Mouse (Mus musculus): ENCODE data around the gene Pik3ap1.

Pik3ap1 gene

DNA sequence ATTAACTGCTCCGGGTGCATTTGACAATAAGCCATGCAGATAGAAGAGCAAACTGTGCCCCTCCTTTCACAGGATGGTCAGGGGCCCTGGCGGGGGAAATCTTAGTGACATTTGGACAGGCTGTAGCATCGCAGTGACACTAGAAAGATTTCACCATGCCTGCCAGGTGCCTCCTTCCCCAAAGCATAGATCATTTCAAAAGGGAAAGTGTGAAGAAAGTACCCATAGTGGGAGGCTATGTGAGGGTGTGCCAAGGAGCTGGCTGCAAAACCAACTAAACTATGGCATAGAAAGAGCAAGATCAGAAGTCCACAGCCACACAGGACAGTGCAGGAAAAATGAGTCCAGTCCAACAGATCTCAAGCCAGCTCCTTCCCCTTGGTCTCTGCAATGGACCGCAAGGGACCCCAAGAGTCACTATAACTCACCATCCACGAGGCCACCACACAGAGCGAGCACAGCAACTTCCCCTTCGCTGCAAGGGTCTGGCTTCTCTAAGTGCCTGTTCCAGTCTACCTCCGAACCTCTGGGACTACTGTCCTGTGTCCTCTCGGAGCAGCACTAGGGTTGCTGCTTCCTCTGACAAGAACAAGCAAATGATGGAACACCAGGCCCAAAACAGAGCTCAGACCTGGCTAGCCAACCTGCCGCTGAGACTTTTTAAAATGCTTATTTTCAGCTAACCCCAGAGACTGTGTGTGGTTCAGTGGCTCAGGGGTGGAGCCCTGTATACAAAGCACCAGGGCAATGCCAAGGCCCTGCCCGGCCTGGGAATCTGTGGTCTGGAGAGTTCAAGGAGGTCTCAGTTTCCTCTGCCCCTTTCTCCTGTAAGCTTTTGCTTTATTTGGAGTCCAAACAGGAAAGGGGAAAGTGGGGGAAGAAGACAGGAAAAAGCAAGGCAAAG, 15.1 kb downstream of the Pik3ap1 start:
- ATAC-seq (ENCODE audit: insufficient number of reproducible peaks, low FRiP score, low TSS enrichment): no peak

- no peak for ATAC-seq (ENCODE audit: insufficient number of reproducible peaks, low FRiP score, low TSS enrichment)
These were observed 17.9 kb downstream of the Pik3ap1 start for GRCm38 (mm10) chr19:41366854-41367517.

- ATAC-seq (ENCODE audit: insufficient number of reproducible peaks, low FRiP score, low TSS enrichment): no peak
These were observed 18.6 kb downstream of the Pik3ap1 start for GRCm38 (mm10) chr19:41366192-41366853.

DNA sequence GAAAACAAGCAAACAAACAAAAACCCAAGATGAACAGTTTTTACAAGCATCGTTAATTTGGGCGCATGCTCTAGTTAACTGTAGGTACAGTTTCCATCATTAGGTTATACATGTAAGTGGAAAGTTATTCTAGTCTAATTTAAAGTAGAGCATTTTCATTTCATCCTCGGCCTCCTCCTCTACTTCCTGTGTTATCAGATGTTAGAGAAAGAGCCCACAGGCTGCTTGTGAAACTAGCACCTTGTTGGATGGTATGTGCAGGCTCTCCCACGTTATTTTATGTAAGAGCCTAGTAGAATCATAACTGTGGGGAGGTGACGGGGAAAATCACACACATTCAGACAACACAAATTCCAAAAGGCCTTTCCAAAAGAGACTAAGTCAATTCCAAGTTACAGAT, 19.3 kb downstream of the Pik3ap1 start:
- no peak for ATAC-seq (ENCODE audit: insufficient number of reproducible peaks, low FRiP score, low TSS enrichment)

DNA sequence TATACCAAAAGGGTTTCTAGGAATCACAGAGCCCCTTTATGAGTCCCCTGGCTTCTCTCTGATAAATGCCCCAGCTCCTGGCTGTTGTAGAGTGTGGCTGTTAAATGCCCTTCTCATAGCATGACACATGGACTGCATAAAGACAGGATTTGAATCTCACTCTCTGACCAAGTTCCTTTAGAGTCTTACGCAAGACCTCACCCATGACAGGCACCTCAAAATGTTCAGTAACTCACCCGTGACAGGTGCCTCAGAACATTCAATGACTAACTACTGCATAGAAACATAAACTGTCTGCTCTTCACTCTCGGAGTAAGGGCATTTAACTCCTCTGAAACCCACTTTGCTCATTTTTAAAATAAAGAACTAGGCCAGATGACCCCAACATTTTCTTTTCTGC, 20.4 kb downstream of the Pik3ap1 start:
- no peak for ATAC-seq (ENCODE audit: insufficient number of reproducible peaks, low FRiP score, low TSS enrichment)

DNA sequence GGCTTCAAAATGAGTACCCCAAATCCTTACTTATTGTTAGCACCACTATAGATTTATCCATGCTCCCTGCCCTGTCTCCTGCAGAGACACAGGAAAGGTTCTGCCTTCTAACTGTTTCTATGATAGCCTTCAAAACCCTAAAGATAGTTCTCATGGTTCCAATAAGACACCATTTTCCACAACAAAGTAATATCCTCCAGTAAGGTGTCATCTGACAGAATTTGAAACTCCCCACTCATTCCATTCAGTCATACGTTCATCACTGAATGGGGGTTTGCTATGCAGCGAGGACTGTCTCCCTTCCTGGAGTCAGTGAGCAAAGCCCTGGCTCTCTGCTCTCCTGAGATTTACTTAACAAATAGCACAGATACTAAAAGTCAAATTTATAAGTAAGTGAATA, 21.9 kb downstream of the Pik3ap1 start:
- no peak for ATAC-seq (ENCODE audit: insufficient number of reproducible peaks, low FRiP score, low TSS enrichment)

DNA sequence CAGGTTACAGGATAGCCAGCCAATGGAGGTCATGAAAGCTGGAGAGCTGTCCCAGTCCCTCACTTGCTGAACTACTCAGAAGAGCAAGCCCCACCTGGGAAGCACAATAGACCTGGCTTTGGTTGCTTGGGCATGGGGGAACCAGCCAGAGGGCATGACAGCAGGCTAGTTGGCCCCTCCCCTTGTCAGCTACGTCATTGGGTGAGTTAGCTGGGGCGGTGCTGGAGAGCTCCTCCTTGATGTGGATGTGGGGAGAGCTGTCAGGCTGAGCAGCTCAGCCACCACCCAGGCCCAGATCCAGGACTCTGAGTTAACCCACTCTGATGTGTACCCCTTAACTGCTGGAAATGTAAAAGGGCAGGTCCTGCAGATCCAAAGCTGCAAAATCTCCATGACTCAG, 24.4 kb downstream of the Pik3ap1 start:
- ATAC-seq (ENCODE audit: insufficient number of reproducible peaks, low FRiP score, low TSS enrichment): no peak

DNA sequence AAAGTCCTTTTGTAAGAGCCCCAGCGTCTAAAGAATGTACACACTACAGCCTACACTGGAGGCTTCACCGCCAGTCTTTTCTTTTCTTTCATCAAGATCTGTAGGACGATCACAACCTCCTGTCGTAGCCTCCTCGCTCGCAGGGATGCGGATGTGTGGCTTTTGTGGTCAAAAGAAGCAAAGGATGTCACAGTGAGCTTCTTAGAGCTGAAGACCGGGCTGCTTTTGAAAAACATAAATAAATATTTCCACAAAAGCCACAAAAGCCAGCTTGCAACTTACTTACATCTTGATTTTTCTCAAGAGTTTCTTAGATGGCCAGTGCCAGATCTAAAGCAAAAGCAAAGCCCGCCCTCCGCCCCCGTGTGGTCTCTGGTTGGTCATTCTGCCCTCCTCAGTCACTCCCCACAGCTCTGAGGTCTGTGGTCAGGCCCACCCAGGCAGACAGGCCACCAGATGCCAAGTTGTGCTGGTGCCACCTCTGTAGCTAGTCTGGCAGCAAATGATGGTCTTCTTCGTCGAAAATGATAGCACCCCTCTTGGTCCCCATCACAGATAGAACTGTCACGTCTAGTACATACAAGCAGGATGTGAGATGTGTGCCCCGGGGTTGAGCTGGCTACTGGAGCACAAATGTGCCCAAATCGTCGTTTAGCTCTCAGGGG, 30.5 kb downstream of the Pik3ap1 start:
- ATAC-seq (ENCODE audit: insufficient number of reproducible peaks, low FRiP score, low TSS enrichment): no peak

- ATAC-seq (ENCODE audit: insufficient number of reproducible peaks, low FRiP score, low TSS enrichment): no peak
These were observed 35.3 kb downstream of the Pik3ap1 start for GRCm38 (mm10) chr19:41349624-41350023.

DNA sequence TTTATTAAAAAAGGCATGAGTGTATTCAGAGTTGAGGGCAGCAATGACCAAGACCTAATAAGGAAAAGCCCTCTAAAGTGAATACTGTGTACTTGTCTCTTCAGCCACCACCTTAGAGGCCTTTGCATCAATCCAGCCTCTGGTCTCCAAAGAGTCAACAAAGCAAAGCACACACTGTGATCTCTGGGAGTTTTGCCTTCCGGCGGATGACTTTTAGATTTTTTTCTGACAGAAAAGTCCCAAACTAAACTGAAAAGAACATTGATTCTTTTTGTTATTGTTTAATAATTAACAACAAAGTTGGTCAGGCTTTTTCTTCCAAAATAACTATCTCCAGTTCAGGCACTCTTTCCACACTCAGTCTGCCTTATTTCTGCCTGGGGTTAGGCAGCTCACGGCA, 36.7 kb downstream of the Pik3ap1 start:
- ATAC-seq (ENCODE audit: insufficient number of reproducible peaks, low FRiP score, low TSS enrichment): no peak

DNA sequence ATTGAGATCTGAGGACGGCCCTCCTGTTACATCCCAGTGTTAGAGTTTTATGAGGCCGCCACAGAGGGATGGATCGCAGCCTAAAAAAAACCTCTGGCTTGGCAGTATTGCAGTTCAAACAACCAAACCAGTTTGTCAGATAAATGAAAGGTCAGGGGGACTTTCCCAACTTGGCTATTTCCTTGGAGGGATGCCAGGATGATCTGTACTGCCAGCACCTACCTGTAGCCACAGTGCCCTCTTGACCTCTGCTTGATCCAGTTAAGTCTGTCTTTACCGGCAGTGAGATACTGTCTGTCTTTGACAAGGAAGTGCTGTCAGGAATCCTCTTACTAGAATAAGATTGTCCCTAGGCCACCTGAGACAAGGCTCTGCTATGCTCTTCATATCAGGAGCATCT, 37.6 kb downstream of the Pik3ap1 start:
- ATAC-seq (ENCODE audit: insufficient number of reproducible peaks, low FRiP score, low TSS enrichment): no peak

DNA sequence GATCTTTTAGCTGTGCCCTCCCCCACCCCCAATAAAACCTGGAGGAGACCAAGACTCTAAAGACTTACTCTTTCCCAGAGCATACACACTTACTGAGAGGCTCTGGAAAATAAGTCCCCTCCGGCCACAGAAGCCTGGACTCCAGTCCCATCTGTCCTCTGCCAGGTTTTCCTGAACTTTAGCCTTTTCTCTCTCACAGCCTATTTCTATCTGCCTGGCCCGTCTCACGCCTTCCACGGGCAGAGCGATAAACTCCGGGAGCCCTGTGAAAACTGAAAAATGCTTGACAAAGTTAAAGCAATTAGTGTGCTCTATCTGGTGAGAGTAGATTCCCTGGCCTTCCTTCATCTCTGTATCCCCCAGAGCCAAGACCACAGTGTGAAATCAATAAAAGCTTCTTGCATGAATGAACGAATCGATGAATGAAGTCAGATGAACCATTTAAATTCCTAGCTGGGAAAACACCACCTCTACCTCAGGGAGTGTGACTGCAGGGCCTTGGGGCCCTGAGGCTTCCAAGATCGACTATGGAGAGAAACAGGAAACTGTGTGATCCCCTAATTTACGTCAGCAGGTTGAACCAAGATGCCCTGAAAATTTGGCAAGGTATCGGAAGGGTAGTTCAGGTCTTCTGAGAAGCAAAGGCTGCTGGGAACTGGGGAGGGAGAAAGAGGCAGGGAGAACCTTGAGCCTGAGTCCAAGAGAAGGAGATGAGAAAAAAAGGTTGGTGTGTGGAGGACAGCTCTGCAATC, 38.6 kb downstream of the Pik3ap1 start:
- ATAC-seq (ENCODE audit: insufficient number of reproducible peaks, low FRiP score, low TSS enrichment): no peak

GRCm38 (mm10) chr19:41345028-41345741, 39.7 kb downstream of the Pik3ap1 start:
- ATAC-seq (ENCODE audit: insufficient number of reproducible peaks, low FRiP score, low TSS enrichment): no peak

- ATAC-seq (ENCODE audit: insufficient number of reproducible peaks, low FRiP score, low TSS enrichment): no peak
These were observed 40.3 kb downstream of the Pik3ap1 start for GRCm38 (mm10) chr19:41344666-41345027.

DNA sequence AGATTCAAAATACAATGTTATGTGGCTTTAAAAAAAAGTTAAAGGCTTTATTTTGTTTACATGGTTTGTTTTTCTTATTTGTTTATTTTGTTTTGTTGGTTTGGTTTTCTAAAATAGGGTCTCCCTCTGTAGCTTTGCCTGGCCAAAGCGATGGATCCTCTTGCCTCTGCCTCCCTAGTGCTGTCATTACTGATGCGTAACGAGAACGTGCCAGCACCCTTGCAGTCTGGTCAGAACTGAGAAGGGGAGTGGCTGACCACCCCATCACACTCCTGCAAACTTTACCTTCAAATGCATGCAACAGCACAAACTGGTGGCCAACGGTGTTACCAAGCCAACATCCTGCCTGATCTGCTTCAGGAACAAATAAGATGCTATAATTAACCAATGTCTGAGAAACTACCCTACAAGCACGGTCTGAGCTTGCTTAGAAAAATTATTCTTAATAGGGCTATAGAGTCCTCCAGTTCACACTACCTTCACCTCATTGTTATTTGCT, 42.3 kb downstream of the Pik3ap1 start:
- no peak for ATAC-seq (ENCODE audit: insufficient number of reproducible peaks, low FRiP score, low TSS enrichment)

DNA sequence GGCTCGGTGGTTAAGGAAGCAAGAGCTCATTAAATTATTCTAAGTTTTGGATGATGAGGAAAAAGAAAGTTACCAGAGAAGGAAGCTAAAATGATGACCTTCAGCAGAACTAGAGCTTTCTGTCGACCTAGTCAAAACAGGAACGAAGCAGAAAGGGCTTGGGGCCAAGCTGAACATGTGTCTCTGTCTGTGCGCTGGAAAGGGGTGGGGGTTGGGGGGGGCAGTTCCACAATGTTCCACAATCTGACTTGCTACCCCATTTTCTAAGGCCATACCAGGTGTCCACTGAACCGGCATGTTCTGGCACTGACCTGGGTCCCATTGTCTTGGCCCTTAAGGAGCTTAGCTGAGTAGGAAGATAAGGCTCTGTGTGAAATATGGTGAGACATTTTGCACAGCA, 43.2 kb downstream of the Pik3ap1 start:
- ATAC-seq (ENCODE audit: insufficient number of reproducible peaks, low FRiP score, low TSS enrichment): no peak

DNA sequence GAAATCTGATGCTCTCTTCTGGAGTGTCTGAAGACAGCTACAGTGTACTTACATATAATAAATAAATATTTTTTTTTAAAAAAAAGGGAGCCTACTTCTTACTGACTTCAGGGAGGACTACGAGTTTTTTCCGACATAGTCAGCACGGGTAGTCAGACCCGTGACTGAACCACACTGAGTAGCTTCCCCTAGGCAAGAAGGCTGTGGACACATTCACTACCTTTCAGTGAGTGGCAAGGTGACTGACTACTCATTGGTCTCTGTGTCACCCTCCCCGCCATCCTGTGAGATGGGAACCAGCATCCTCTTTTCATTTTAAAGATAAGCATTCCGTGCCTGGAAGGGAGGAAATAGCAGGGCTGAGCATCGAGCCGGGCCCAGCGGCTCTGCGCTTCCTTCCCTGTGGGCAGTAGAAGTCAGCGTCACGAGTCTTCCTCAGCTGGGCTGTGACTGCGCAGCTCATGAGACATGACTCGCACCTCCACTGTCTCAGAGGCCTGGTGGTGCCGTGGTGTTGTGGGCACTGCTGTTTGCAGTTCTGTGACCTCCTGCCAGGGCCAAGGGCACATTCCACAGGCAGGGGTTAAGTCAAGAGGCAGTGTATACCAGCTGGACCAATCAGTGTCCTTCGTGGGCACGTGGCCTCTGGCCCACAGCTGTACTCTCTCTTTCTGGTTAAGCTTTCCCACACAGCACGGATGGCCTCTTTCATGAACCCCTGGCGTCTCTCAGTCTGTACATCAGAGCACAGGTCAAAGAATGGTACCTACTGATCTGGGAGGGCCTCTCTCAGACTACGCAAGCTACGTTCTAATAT, 45.7 kb downstream of the Pik3ap1 start:
- no peak for ATAC-seq (ENCODE audit: insufficient number of reproducible peaks, low FRiP score, low TSS enrichment)

DNA sequence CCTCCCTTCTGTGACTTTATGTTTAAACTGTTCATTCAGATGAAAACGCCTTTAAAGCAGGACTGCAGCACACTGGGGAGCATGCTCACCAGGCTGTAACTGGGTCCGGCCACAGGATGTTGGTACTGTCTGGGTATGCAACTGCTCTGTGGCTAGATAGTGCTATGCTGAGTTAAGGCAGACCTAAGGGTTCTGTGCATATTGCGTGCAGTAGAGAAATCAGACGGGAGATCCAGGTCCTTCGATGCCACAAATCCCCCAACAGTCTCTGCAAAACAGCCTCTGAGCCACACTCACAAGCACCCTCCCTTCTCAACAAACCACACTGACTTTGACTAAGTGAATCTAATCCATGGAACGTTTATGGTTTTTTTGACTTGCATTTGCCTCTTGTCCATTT, 46.5 kb downstream of the Pik3ap1 start:
- ATAC-seq (ENCODE audit: insufficient number of reproducible peaks, low FRiP score, low TSS enrichment): no peak

- ATAC-seq (ENCODE audit: insufficient number of reproducible peaks, low FRiP score, low TSS enrichment): no peak
These were observed 49.2 kb downstream of the Pik3ap1 start for GRCm38 (mm10) chr19:41335721-41336120.
